Mouse (Mus musculus) CH12.LX (cell line): ENCODE results near the gene Isg20l2. TPM values are rescaled to one million over a fixed set of nuclear protein-coding genes. Genes with fewer than 3 reads are reported as not detected.

ENCODE experiments used
- DNase-seq: peaks from one replicate; pipeline ENCODE4 v3.0.0-alpha.2; 2013; ENCODE audit errors: extremely low read depth
- H3K27ac ChIP-seq: 2 replicates; pipeline ENCODE4 v1.5.1; 2012; ENCODE audit warnings: low read depth, mild to moderate bottlenecking, control low read depth, moderate library complexity; ENCODE audit not compliant: insufficient read depth
- H3K27me3 ChIP-seq: replicated peaks from 2 replicates; pipeline ENCODE3; 2012; ENCODE audit warnings: inconsistent platforms
- H3K36me3 ChIP-seq, 2 experiments: replicated peaks in 1 of 2; 2 replicates each; pipeline versions ENCODE3 to v1.6.1; 2012; ENCODE audit warnings: inconsistent platforms in 1 of 2, low read length in 1 of 2, mild to moderate bottlenecking in 1 of 2, mixed read lengths in 1 of 2, moderate library complexity in 1 of 2; ENCODE audit not compliant: control insufficient read depth in 1 of 2, insufficient read depth in 1 of 2
- H3K4me1 ChIP-seq, 2 experiments: 2 replicates each; pipeline ENCODE4 v1.6.1; 2012; ENCODE audit warnings: inconsistent platforms in 1 of 2, moderate library complexity in 1 of 2; ENCODE audit not compliant: insufficient read depth in 2 of 2, control insufficient read depth in 1 of 2
- H3K4me2 ChIP-seq: 2 replicates; pipeline ENCODE4 v1.6.1; 2012; ENCODE audit warnings: low read depth, mild to moderate bottlenecking, control low read depth; ENCODE audit not compliant: poor library complexity, insufficient read depth, severe bottlenecking
- H3K4me3 ChIP-seq, 3 experiments: fragments of 150-350 bp in 1 of 3; sonication (generic) in 1 of 3; replicated peaks in 1 of 3; 2 replicates each; pipeline versions ENCODE3 to v1.5.1; 2011 to 2012; ENCODE audit warnings: low read depth in 2 of 3, low read length in 2 of 3, mild to moderate bottlenecking in 2 of 3, moderate library complexity in 2 of 3, control low read depth in 1 of 3, improper control_type of control experiment in 1 of 3, inconsistent platforms in 1 of 3, mixed read lengths in 1 of 3; ENCODE audit not compliant: poor library complexity in 1 of 3
- H3K79me2 ChIP-seq: replicated peaks from 2 replicates; pipeline ENCODE4 v1.6.1; 2012; ENCODE audit warnings: mild to moderate bottlenecking, moderate library complexity; ENCODE audit not compliant: control insufficient read depth, poor library complexity, insufficient read depth, severe bottlenecking; ENCODE audit errors: extremely low read depth
- H3K9ac ChIP-seq: 2 replicates; pipeline ENCODE4 v1.6.1; 2012; ENCODE audit warnings: low read depth, mild to moderate bottlenecking, control low read depth, moderate library complexity; ENCODE audit not compliant: insufficient read depth
- H3K9me3 ChIP-seq: replicated peaks from 2 replicates; pipeline ENCODE3; 2012; ENCODE audit warnings: low read length, inconsistent platforms, mixed read lengths
- CHD1 ChIP-seq: IDR thresholded peaks from 2 replicates; pipeline ENCODE4 v1.6.1; 2012; ENCODE audit warnings: low read depth, low read length, improper control_type of control experiment, inconsistent platforms
- ETS1 ChIP-seq: conservative IDR thresholded peaks from 2 replicates; pipeline ENCODE4 v1.6.1; 2012; ENCODE audit warnings: low read depth, mild to moderate bottlenecking, inconsistent platforms, low read length, improper control_type of control experiment, moderate library complexity
- HCFC1 ChIP-seq: IDR thresholded peaks from 2 replicates; pipeline ENCODE4 v1.6.1; 2012; ENCODE audit warnings: low read depth, mild to moderate bottlenecking, inconsistent platforms, low read length, improper control_type of control experiment
- IRF4 ChIP-seq: IDR thresholded peaks from 2 replicates; pipeline ENCODE4 v1.6.1; 2014; ENCODE audit warnings: low read depth, mild to moderate bottlenecking, inconsistent platforms, low read length, improper control_type of control experiment
- MAX ChIP-seq: IDR thresholded peaks from 2 replicates; pipeline ENCODE4 v1.6.1; 2011; ENCODE audit warnings: low read length, improper control_type of control experiment
- MAZ ChIP-seq: IDR thresholded peaks from 2 replicates; pipeline ENCODE4 v1.6.1; 2012; ENCODE audit warnings: low read depth, mild to moderate bottlenecking, inconsistent platforms, low read length, improper control_type of control experiment, moderate library complexity
- MEF2A ChIP-seq: IDR thresholded peaks from 2 replicates; pipeline ENCODE4 v1.6.1; 2014; ENCODE audit warnings: low read depth, mild to moderate bottlenecking, inconsistent platforms, low read length, improper control_type of control experiment, borderline replicate concordance
- MXI1 ChIP-seq: IDR thresholded peaks from 2 replicates; pipeline ENCODE4 v1.6.1; 2011; ENCODE audit warnings: mild to moderate bottlenecking, low read depth, low read length, improper control_type of control experiment
- MYC ChIP-seq: IDR thresholded peaks from 2 replicates; pipeline ENCODE4 v1.6.1; 2011; ENCODE audit warnings: low read depth, mild to moderate bottlenecking, improper control_type of control experiment, low read length
- POLR2A ChIP-seq: IDR thresholded peaks from 2 replicates; pipeline ENCODE4 v1.6.1; 2011; ENCODE audit warnings: low read depth, mild to moderate bottlenecking, improper control_type of control experiment, low read length
- RCOR1 ChIP-seq: conservative IDR thresholded peaks from 2 replicates; pipeline ENCODE4 v1.6.1; 2012; ENCODE audit warnings: low read depth, mild to moderate bottlenecking, inconsistent platforms, low read length, improper control_type of control experiment
- SIN3A ChIP-seq: IDR thresholded peaks from 2 replicates; pipeline ENCODE4 v1.6.1; 2012; ENCODE audit warnings: low read length, improper control_type of control experiment, inconsistent platforms
- UBTF ChIP-seq: IDR thresholded peaks from 2 replicates; pipeline ENCODE4 v1.6.1; 2012; ENCODE audit warnings: low read depth, mild to moderate bottlenecking, inconsistent platforms, low read length, improper control_type of control experiment, moderate library complexity
- ZC3H11A ChIP-seq: IDR thresholded peaks from 2 replicates; pipeline ENCODE4 v1.6.1; 2012; ENCODE audit warnings: low read depth, mild to moderate bottlenecking, inconsistent platforms, low read length, improper control_type of control experiment
- dilution Hi-C: fragments of 300-500 bp; cut with MboI; formaldehyde crosslinking; loops from 2 replicates; pipeline ENCODE4 v1.14.3; 2020; ENCODE audit warnings: low sequenced_read_pairs; ENCODE audit not compliant: extremely low pct_unique_long_range_greater_than_20kb, extremely low pct_ligation_motif_present
- in situ Hi-C: fragments of 300-500 bp; cut with MboI; formaldehyde crosslinking; loops from 3 replicates; pipeline ENCODE4 v1.14.3; 2019; ENCODE audit warnings: low sequenced_read_pairs, low pct_ligation_motif_present, low pct_unique_long_range_greater_than_20kb, mixed read lengths
- polyA plus RNA-seq: library from polyadenylated mRNA; unstranded; fragments of >175 nt; gene quantifications from 2 replicates; pipeline ENCODE4 v1.2.1, GENCODE M21; 2012; ENCODE audit warnings: low read depth; ENCODE audit not compliant: insufficient read length
- total RNA-seq, 2 experiments: library from RNA; depleted of rRNA; stranded (reverse); fragments of 300-350 nt in 1 of 2; fragments of >200 nt in 1 of 2; gene quantifications; 2 replicates each; pipeline ENCODE4 v1.2.3; 2012 to 2014

Isg20l2 gene
- total and polyA plus RNA-seq, 3 experiments = 40.8 to 68.8 (median 45.0) TPM

DNA sequence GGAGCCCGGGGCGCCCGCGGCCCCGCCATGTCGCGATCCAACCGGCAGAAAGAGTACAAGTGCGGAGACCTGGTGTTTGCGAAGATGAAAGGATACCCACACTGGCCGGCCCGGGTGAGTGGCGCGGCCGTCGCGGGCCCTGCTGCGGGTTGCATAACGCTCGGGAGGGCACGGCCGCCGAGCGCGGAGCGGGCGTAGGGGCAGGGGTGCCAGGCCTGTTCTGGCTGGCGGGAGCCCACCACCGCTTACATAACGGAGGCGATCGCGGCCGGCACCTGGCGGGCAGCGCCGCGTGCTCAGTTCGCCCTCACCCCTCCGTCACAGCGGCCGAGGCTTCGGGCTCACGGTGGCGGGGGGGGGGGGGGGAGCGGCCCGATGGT, 23.5 kb upstream of the Isg20l2 start:
- peaks cover 53% of the 10 kb centered on the region for H3K79me2 ChIP-seq
- 0 out of 2 replicates have a peak, but pooled peaks have one; percentile 8 for TF ChIP-seq UBTF
- TF ChIP-seq MYC = no peak
- peak; percentile 32; the same call in 1 of the 2 replicates for TF ChIP-seq HCFC1
- H3K27ac ChIP-seq = peak overlapping the region; percentile 58
- peaks cover 12 to 44% of the 10 kb centered on the region in 2 experiments for H3K4me1 ChIP-seq
- DNase-seq = no peak
- no peaks in the 10 kb centered on the region for H3K27me3 ChIP-seq
- peak overlapping the region; percentile 71 to 99 (median 91) for H3K4me3 ChIP-seq
- H3K36me3 ChIP-seq = peaks cover 0 to 9% of the 10 kb centered on the region in 2 experiments
- H3K9ac ChIP-seq = peak overlapping the region; percentile 75
- H3K9me3 ChIP-seq = no peaks in the 10 kb centered on the region
- no peak overlapping the region for H3K4me2 ChIP-seq
- dilution Hi-C loops (no loop called here), in situ Hi-C loops (no loop called here)

- Histone ChIP-seq H3K4me3 (peak overlapping the region; percentile 71 to 99 (median 91)), H3K4me1 (peaks cover 10 to 45% of the 10 kb centered on the region in 2 experiments), H3K79me2 (peaks cover 59% of the 10 kb centered on the region), H3K9me3 (no peaks in the 10 kb centered on the region), H3K4me2 (peak overlapping the region; percentile 91), H3K36me3 (peaks cover 3 to 15% of the 10 kb centered on the region in 2 experiments), H3K27ac (peak overlapping the region; percentile 58), H3K9ac (peak overlapping the region; percentile 75)
- no peak for DNase-seq
- in situ Hi-C loops = no loop called here
- dilution Hi-C loops = no loop called here
- TF ChIP-seq RCOR1 (no peak), MEF2A (no peak), MYC (peak; percentile 84), POLR2A (peak; percentile 38; the same call in 1 of the 2 replicates), MAX (peak; percentile 74), IRF4 (no peak), MXI1 (peak; percentile 83), MAZ (no peak), ETS1 (no peak), CHD1 (0 out of 2 replicates have a peak, but pooled peaks have one; percentile 44), SIN3A (peak; percentile 88), ZC3H11A (no peak)
- TF ChIP-seq, all 38 proteins: peak for 6
- H3K27me3 ChIP-seq = no peaks in the 10 kb centered on the region
Measured at GRCm38 (mm10) chr3:87906981-87907857, 22.9 kb upstream of the Isg20l2 start.
